9 mouse cellular contexts compared by ENCODE assay signal in the genomic region with DNA sequence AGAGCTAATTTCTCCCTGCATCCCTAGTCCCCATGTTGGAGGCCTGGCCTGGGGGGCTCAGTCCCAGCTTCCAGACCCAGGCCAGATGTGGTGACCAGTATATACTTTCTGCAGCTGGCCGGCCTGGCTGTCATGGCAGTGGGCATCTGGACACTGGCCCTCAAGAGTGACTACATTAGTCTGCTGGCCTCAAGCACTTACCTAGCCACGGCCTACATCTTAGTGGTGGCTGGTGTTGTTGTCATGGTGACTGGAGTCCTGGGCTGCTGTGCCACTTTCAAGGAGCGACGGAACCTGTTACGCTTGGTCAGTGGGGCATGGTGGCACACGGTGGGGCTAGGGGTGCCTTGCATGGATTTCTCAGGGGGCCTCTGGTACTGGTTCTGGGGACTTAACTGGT. TPM values are rescaled to one million over a fixed set of nuclear protein-coding genes. Genes with fewer than 3 reads are reported as not detected.
DNase-seq lines count a peak whose midpoint lies in the region; ATAC-seq and TF ChIP-seq lines count a peak whose summit lies in the region.
"Had no signal": no experiment of that assay in that cellular context is flagged by ENCODE, and none has a peak within 500 bp of the region (broad histone marks: within the 10 kb centered on the region; RNA-seq: fewer than 3 reads in every experiment).

No protein-coding gene starts in this region.

- in situ Hi-C loops in ES-E14 (cut with MboI; ENCODE audit: low sequenced_read_pairs in 2 of 2, unreplicated experiment in 2 of 2) = no loop called here

- H3K27me3 ChIP-seq in heart, embryonic 10.5 days (ENCODE audit: insufficient read depth, poor library complexity, severe bottlenecking) = peaks cover 25% of the 10 kb centered on the region
- peaks cover 25% of the 10 kb centered on the region for H3K27me3 ChIP-seq in hindbrain, embryonic 11.5 days (ENCODE audit: control insufficient read depth, insufficient read depth, low read length)

- peaks cover 56% of the 10 kb centered on the region for H3K79me2 ChIP-seq in macrophage (ENCODE audit: inconsistent target)

- H3K9me3 ChIP-seq in heart, embryonic 10.5 days = no peaks in the 10 kb centered on the region
- no peaks in the 10 kb centered on the region for H3K9me3 ChIP-seq in ES-E14 (ENCODE audit: control insufficient read depth, insufficient read depth, low read depth, low read length)
- no peaks in the 10 kb centered on the region for H3K9me3 ChIP-seq in hindbrain, embryonic 11.5 days (ENCODE audit: control insufficient read depth, low read length)

- peak overlapping the region; percentile 66 for H3K4me2 ChIP-seq in hindbrain, embryonic 11.5 days (replicated peaks; ENCODE audit: low read depth, low read length)

- H3K9ac ChIP-seq in ES-E14 (ENCODE audit: insufficient read depth, low read depth, low read length, poor library complexity, severe bottlenecking) = peak overlapping the region; percentile 64; the same call in 1 of the 2 replicates
- peak overlapping the region; percentile 59 for H3K9ac ChIP-seq in hindbrain, embryonic 11.5 days (ENCODE audit: low read depth, low read length)

- H3K4me3 ChIP-seq in heart, embryonic 10.5 days = peak overlapping the region; percentile 87
- peak overlapping the region in 1 of 2 experiments; percentile 75; a peak in 2 of 4 replicates for H3K4me3 ChIP-seq in ES-E14 (ENCODE audit: insufficient read depth in 1 of 2, low read depth in 1 of 2, low read length in 2 of 2, poor library complexity in 1 of 2, severe bottlenecking in 1 of 2)
- H3K4me3 ChIP-seq in hindbrain, embryonic 11.5 days (ENCODE audit: low read depth, low read length) = peak overlapping the region; percentile 51
- peak overlapping the region; percentile 92 for H3K4me3 ChIP-seq in macrophage (ENCODE audit: inconsistent target)

- peaks cover 71% of the 10 kb centered on the region for H3K4me1 ChIP-seq in heart, embryonic 10.5 days
- H3K4me1 ChIP-seq in ES-E14 (ENCODE audit: control insufficient read depth in 2 of 2, insufficient read depth in 2 of 2, low read length in 2 of 2, poor library complexity in 1 of 2) = peaks cover 3 to 38% of the 10 kb centered on the region in 2 experiments; a peak in 3 of 4 replicates
- H3K4me1 ChIP-seq in hindbrain, embryonic 11.5 days (replicated peaks; ENCODE audit: control insufficient read depth, insufficient read depth, low read length) = peaks cover 14% of the 10 kb centered on the region

- ATAC-seq in hindbrain, embryonic 11.5 days (ENCODE audit: low FRiP score) = no peak

- peaks cover 37% of the 10 kb centered on the region for H3K36me3 ChIP-seq in heart, embryonic 10.5 days
- H3K36me3 ChIP-seq in ES-E14 (ENCODE audit: control insufficient read depth, insufficient read depth, low read length, poor library complexity, severe bottlenecking) (peaks cover 29% of the 10 kb centered on the region), macrophage (ENCODE audit: inconsistent target) (peaks cover 17% of the 10 kb centered on the region; the same call in 1 of the 2 replicates)
- peaks cover 7% of the 10 kb centered on the region; the same call in 1 of the 2 replicates for H3K36me3 ChIP-seq in hindbrain, embryonic 11.5 days (ENCODE audit: control insufficient read depth, insufficient read depth, low read length)

- H3K27ac ChIP-seq in heart, embryonic 10.5 days = peak overlapping the region; percentile 95
- H3K27ac ChIP-seq in ES-E14 (ENCODE audit: insufficient read depth, low read depth, low read length, poor library complexity, severe bottlenecking) (no peak overlapping the region; the same call in 1 of the 2 replicates), macrophage (peak overlapping the region; percentile 82)
- H3K27ac ChIP-seq in hindbrain, embryonic 11.5 days (ENCODE audit: low read depth, low read length) = peak overlapping the region; percentile 89

- DNase-seq in heart, embryonic 10.5 days (ENCODE audit: low spot score) = no peak
- no peak for DNase-seq in heart, adult 9 months (ENCODE audit: low spot score in 2 of 2)
- DNase-seq in ES-E14 (ENCODE audit: low read depth, low spot score) = no peak
- no peak for DNase-seq in hindbrain, embryonic 11.5 days (ENCODE audit: low spot score)
- no peak for DNase-seq in layer of hippocampus, postnatal 25 days (ENCODE audit: extremely low spot score in 1 of 2, low spot score in 1 of 2)
- no peak for DNase-seq in urinary bladder, postnatal 36 days (ENCODE audit: low spot score in 2 of 2)
- no peak for DNase-seq in left cerebral cortex, adult 11 months (ENCODE audit: low spot score)

- 85% methylated on average over 6 of the region's 6 CpGs for WGBS in heart, embryonic 10.5 days
- 71% methylated on average over 6 of the region's 6 CpGs for WGBS in hindbrain, embryonic 11.5 days
- WGBS in macrophage (ENCODE audit: missing documents) = 97% methylated on average over 6 of the region's 6 CpGs

TF ChIP-seq in ES-E14, 5 proteins besides CTCF, POLR2A, EP300 and RAD21:
- no peak for TF ChIP-seq MAFK (IDR thresholded peaks at IDR 0.05; ENCODE audit: insufficient read depth, low read depth, low read length)
- TF ChIP-seq ZC3H11A (IDR thresholded peaks at IDR 0.05; ENCODE audit: borderline replicate concordance, low read depth, low read length) = no peak
- no peak for TF ChIP-seq ZNF384 (IDR thresholded peaks at IDR 0.05; ENCODE audit: low read depth, low read length)
- TF ChIP-seq CHD2 (IDR thresholded peaks at IDR 0.05; ENCODE audit: low read depth, low read length) = no peak
- TF ChIP-seq HCFC1 (IDR thresholded peaks at IDR 0.05; ENCODE audit: borderline replicate concordance, insufficient read depth, low read length) = no peak

RNA-seq across cellular contexts. Expression of a gene that starts 2.2 kb away (rescaled TPM):
- 23.1 and 38.2 TPM in 2 replicates for polyA plus RNA-seq in heart, embryonic 10.5 days (2016; fragmentation: Nextera tagmentation; extraction: Ambion mirVana)
- total RNA-seq in ES-E14 (2012; rRNA removed) = 238 and 257 TPM in 2 replicates
- 40.1 and 57.9 TPM in 2 replicates for polyA plus RNA-seq in hindbrain, embryonic 11.5 days (2014; fragmentation: Nextera tagmentation; extraction: Ambion mirVana)
- total RNA-seq in macrophage (2018; cell fraction: chromatin; rRNA removed) = 10 to 100 TPM in 24 of 26 experiments, 1 to 10 TPM in 2; 5.1 to 58.6 (median 27.5) TPM
- 10 to 100 TPM; 32.3 to 71.3 (median 44.7) TPM for total RNA-seq in macrophage (2018; cell fraction: cytosol; rRNA removed)
- 10 to 100 TPM; 22.8 to 70.2 (median 40.4) TPM for total RNA-seq in macrophage (2018; cell fraction: nucleus; rRNA removed)
- polyA plus RNA-seq in macrophage (2018) = 58.4 to 83.6 TPM (median 60.3 TPM) in 3 replicates
- 10 to 100 TPM; 25.7 TPM for total RNA-seq in layer of hippocampus, postnatal 25 days (2021)

RNA-seq across cellular contexts. Expression of a gene that starts 5.6 kb away (rescaled TPM):
- 73.2 and 74.5 TPM in 2 replicates for polyA plus RNA-seq in heart, embryonic 10.5 days (2016; fragmentation: Nextera tagmentation; extraction: Ambion mirVana)
- total RNA-seq in ES-E14 (2012; rRNA removed) = 110 and 120 TPM in 2 replicates
- polyA plus RNA-seq in hindbrain, embryonic 11.5 days (2014; fragmentation: Nextera tagmentation; extraction: Ambion mirVana) = 71.5 and 74.0 TPM in 2 replicates
- 1 to 10 TPM in 20 of 26 experiments, under 1 TPM in 5, not detected in 1; 0.66 to 4.8 (median 1.9) TPM for total RNA-seq in macrophage (2018; cell fraction: chromatin; rRNA removed)
- 10 to 100 TPM; 12.7 to 21.0 (median 16.7) TPM for total RNA-seq in macrophage (2018; cell fraction: cytosol; rRNA removed)
- total RNA-seq in macrophage (2018; cell fraction: nucleus; rRNA removed) = 10 to 100 TPM in 1 of 26 experiments, 1 to 10 TPM in 25; 2.0 to 10.8 (median 4.9) TPM
- polyA plus RNA-seq in macrophage (2018) = 8.3 to 22.8 TPM (median 12.8 TPM) in 3 replicates
- 10 to 100 TPM; 40.9 to 47.2 TPM for total RNA-seq in layer of hippocampus, postnatal 25 days (2021)

RNA-seq across cellular contexts. Expression of a gene that starts 5.7 kb away (rescaled TPM):
- polyA plus RNA-seq in heart, embryonic 10.5 days (2016; fragmentation: Nextera tagmentation; extraction: Ambion mirVana) = 69.0 and 70.8 TPM in 2 replicates
- total RNA-seq in ES-E14 (2012; rRNA removed) = 75.9 and 98.8 TPM in 2 replicates
- polyA plus RNA-seq in hindbrain, embryonic 11.5 days (2014; fragmentation: Nextera tagmentation; extraction: Ambion mirVana) = 29.6 and 31.4 TPM in 2 replicates
- total RNA-seq in macrophage (2018; cell fraction: chromatin; rRNA removed) = 10 to 100 TPM in 22 of 26 experiments, 1 to 10 TPM in 4; 5.5 to 64.4 (median 18.6) TPM
- total RNA-seq in macrophage (2018; cell fraction: cytosol; rRNA removed) = 100 to 1,000 TPM in 13 of 26 experiments, 10 to 100 TPM in 13; 59.2 to 144 (median 95.9) TPM
- 10 to 100 TPM; 20.5 to 94.6 (median 59.4) TPM for total RNA-seq in macrophage (2018; cell fraction: nucleus; rRNA removed)
- 48.8 to 142 TPM (median 129 TPM) in 3 replicates for polyA plus RNA-seq in macrophage (2018)
- total RNA-seq in layer of hippocampus, postnatal 25 days (2021) = 10 to 100 TPM; 12.2 to 14.3 TPM

RNA-seq across cellular contexts. Expression of a gene that starts 8.5 kb away (rescaled TPM):
- polyA plus RNA-seq in heart, embryonic 10.5 days (2016; fragmentation: Nextera tagmentation; extraction: Ambion mirVana) = 14.0 and 14.6 TPM in 2 replicates
- total RNA-seq in ES-E14 (2012; rRNA removed) = 5.8 and 11.7 TPM in 2 replicates
- polyA plus RNA-seq in hindbrain, embryonic 11.5 days (2014; fragmentation: Nextera tagmentation; extraction: Ambion mirVana) = 4.4 and 4.5 TPM in 2 replicates
- total RNA-seq in macrophage (2018; cell fraction: chromatin; rRNA removed) = 100 to 1,000 TPM in 3 of 26 experiments, 10 to 100 TPM in 16, 1 to 10 TPM in 7; 3.3 to 175 (median 28.4) TPM
- 10 to 100 TPM in 14 of 26 experiments, 1 to 10 TPM in 12; 2.7 to 27.1 (median 10.4) TPM for total RNA-seq in macrophage (2018; cell fraction: cytosol; rRNA removed)
- total RNA-seq in macrophage (2018; cell fraction: nucleus; rRNA removed) = 10 to 100 TPM in 17 of 26 experiments, 1 to 10 TPM in 9; 3.5 to 65.9 (median 13.5) TPM
- 15.7 to 22.0 TPM (median 19.0 TPM) in 3 replicates for polyA plus RNA-seq in macrophage (2018)
- total RNA-seq in layer of hippocampus, postnatal 25 days (2021) = 1 to 10 TPM; 2.1 to 4.2 TPM
- total RNA-seq: common myeloid progenitor, adult 5-6 weeks had no signal

RNA-seq across cellular contexts. Expression of a gene that starts 14.4 kb away (rescaled TPM):
- 28.3 and 38.9 TPM in 2 replicates for polyA plus RNA-seq in heart, embryonic 10.5 days (2016; fragmentation: Nextera tagmentation; extraction: Ambion mirVana)
- 10.7 and 12.7 TPM in 2 replicates for total RNA-seq in ES-E14 (2012; rRNA removed)
- polyA plus RNA-seq in hindbrain, embryonic 11.5 days (2014; fragmentation: Nextera tagmentation; extraction: Ambion mirVana) = 13.7 and 14.2 TPM in 2 replicates
- 10 to 100 TPM in 22 of 26 experiments, 1 to 10 TPM in 4; 7.5 to 38.7 (median 16.8) TPM for total RNA-seq in macrophage (2018; cell fraction: chromatin; rRNA removed)
- 10 to 100 TPM; 37.7 to 80.6 (median 52.0) TPM for total RNA-seq in macrophage (2018; cell fraction: cytosol; rRNA removed)
- 10 to 100 TPM; 15.5 to 44.6 (median 23.4) TPM for total RNA-seq in macrophage (2018; cell fraction: nucleus; rRNA removed)
- polyA plus RNA-seq in macrophage (2018) = 36.1 to 135 TPM (median 74.0 TPM) in 3 replicates
- 10 to 100 TPM; 23.2 to 30.4 TPM for total RNA-seq in layer of hippocampus, postnatal 25 days (2021)
